Mouse (Mus musculus): ENCODE results near the gene Epha1.
A peak's percentile ranks its signal among the peaks of the same experiment; 100 is the strongest.

Epha1 gene

DNA sequence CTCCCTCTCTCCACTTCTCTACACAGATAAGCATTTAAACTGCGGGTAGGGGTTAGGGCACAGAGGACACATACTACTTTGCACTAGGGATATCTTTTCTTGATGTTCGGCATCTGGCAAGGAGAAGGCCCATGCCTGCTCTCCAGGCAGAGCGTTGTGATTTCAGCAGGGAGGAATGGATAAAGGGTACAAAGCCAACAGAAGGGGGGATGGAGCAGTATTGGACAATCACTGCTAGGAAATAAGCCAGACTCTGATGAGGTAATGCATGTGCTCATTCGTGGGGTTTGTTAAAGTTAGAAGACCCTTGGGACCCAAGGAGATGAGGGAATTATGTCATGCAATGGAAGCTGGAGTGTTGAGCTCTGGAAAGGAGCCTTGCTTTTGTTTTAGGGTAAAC lies 1.6 kb upstream of the Epha1 start:
- DNase-seq (ENCODE audit: inconsistent age in 2 of 2, low spot score in 1 of 2), result no peak

DNA sequence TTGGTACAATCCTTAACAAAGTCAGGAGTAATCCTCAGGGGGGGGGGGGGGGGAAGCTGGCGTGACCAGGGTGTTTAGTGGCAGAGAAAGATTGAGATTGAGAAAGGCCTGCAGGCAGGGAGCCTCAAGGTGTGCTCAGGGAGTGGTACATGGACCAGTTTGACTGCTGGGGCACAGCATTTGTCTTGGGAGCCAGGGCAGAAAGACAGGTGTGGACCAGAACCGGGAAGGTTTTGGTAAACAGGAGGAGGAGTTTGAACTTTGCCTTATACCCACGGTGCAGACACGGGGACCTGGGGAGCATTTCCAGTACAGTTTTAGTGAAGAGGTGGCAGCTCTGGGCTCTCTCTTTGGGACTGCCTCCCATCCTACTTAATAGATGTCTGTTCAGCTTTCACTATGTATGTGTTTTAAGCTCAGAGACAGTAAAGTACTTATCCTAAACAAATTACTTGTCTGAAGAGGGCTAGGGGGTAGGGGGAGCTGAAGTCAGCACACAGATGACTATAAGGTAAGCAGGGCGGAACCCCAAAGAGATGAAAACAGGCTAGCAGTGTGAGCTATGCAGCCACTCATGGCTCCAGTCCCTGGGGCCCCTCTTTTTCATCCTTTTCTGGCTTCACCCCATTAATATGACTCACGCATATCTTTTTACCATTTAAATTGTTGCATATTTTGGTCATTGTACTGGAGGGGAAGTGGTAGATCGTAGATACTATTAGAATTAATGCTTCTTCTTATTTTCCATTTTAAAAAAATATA lies 782 bp upstream of the Epha1 start:
- no peak for DNase-seq (ENCODE audit: inconsistent age in 2 of 2, low spot score in 1 of 2)

DNA sequence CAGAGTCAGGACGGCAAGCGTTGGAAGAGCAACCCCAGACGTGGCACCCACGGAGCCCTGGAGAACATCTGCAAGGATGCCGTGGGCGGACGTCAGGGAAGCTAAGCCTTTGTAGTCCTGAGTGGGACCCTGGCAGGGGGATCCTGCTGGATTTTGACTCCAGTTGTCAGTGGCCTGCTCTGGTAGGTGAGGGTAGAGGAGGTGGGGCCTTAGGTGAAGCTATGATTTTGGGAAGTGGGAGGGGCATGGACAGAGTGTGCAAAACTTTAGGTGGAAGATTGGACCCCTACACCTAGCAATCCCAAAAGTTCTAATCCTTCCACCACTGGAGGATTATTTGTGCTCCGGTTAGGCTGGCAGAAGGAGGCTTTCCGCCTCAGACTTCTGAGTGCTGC lies 650 bp downstream of the Epha1 start:
- DNase-seq (ENCODE audit: inconsistent age in 2 of 2, low spot score in 1 of 2), result no peak

DNA sequence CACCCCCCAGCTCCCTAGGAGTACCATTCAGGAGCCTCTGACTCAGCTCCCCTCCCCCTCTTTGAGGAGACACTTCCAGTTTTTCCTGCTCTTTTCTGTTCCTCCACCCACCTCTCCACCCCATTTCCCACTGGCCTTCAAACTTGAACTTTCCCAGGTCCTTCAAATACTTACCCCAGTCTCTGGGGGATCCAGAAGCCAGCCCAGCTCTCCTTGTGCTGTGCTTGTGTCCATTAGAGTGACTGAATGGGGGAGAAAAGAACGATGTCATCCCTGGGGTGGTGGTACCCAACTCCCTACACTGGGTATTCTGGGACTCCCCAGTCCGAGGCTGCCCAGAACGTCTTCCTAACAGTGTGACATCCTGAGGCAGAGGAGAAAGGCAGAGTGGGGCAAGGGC lies 1.1 kb downstream of the Epha1 start:
- no peak for DNase-seq (ENCODE audit: inconsistent age in 2 of 2, low spot score in 1 of 2)

DNA sequence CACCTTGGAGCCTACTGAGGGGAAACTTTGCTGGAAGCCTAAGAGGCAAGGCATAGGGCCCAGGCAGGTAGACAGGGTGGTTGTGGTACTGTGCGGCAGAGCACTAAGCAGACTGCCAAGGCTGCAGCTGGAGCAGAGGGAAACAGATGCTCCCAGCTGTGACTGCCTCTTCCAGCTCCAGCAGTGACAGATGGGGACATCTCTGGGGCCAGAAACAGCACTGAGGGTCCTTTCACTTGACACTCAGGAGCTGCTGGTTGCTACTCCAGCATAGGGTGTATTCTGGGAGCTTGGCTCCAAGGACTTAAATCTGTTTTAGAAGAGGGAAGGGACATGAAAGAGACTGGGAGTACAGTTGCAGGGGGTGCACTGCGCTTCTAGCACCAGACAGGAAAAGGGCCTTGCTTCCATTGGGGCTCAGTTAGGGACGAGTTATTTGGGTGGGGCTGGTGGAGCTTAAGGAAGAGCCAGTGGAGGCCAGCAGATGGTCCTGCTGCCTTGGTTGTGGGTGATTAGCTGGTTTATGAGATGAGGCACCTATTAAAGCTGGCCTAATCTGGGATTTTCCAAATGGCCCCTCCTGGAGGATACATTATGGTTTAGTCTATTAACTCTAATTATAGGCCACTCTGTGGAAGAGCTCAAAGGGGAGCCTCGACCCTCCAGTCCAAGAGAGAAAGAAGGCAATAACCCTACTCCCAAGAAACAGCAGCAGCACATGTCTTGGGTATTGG lies 2.3 kb downstream of the Epha1 start:
- DNase-seq (ENCODE audit: inconsistent age in 2 of 2, low spot score in 1 of 2), result no peak

DNA sequence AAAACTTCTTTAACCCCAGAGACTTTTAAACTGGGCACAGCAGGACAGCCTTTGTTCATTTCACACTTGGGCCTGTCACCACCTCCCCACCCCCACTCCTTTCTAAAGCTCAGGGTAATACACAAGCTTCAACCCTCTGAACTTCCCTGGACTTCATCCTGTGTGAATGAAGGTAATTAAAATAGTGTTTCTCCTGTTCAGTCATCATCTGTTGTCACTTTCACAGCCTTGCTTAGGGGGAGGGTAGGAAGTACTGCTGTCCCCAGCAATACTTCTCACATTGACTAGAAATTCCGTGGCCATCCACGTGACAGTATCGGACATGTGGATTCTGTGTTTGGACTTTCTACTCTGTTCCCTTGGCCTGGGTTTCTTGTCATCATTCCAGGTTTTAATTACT lies 3.2 kb downstream of the Epha1 start:
- no peak for DNase-seq (ENCODE audit: inconsistent age in 2 of 2, low spot score in 1 of 2)

DNA sequence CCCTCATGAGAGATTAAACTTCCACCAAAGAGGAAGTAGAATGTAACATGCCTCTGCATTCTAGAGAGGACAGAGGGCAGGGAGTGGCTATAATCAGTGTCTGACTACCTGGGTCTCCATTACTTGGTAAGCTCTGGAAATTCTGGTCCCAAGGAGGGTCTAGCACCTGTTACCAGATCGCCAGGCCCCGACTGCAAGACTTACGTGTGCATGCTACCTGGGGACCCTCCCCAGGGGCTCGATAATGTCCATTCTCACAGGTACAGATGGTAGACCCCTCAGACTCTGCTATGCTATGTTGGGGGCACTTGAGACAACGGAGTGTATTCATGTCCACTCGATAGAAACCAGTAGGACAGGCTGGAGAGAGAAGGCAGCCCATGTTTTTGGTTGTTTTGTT lies 7.9 kb downstream of the Epha1 start:
- DNase-seq (ENCODE audit: inconsistent age in 2 of 2, low spot score in 1 of 2), result no peak

DNA sequence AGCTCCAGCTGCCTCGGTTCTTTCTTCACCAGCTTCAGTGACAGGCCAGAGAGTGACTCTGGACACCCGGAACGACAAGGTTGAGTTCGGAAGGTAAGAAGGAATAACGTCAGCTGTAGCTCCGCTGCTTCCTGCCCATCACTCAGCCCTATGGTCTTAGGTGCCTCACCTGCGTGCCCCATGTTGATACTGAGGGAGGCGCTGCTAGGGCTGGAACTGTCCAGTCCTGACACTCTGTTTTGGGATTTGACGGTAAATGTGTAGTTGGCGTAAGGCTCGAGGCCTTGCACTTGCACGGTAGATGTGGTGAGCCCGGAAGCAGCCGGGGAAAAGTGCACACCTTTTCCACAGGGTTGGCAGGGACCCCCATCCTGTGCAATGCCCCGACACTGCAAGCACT lies 8.5 kb downstream of the Epha1 start:
- no peak for DNase-seq (ENCODE audit: inconsistent age in 2 of 2, low spot score in 1 of 2)

DNA sequence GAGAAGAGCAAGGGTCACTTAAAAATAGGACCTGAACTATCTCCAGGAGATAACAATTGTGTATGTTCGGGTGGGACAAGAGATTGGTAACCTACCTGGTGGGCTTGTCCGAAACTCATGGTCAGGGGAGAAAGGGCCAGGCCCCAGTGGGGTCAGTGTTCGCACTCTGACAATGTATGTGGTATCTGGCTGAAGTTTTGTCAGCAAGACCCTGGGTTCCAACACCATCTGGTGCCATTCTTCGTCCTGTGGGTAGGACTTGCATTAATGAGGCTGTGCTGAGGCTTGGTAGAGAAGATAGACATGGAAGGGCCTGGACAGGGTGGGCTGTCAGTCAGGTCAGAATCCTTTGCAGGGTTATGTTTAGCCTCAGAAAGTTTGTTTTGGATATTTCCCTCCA lies 9.0 kb downstream of the Epha1 start:
- DNase-seq (ENCODE audit: inconsistent age in 2 of 2, low spot score in 1 of 2), result no peak

DNA sequence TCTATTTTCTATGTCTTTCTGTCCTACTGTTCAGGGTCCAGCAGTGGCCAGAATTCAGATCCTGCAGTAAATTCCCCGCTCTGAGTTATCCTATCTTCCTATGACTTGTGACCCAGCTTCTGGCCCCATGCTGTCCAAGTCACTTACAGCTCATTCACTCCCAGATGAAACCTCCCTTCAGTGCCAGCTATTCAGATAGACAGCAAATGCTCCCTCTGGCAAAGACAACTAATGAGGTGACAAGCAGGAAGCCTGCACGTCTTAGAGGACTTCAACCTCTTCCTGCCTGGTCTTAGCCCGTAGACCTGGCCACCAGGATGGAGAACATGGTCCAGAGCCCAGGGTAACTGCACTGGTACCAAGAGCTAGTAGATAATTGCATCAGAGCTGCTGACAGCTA lies 10.1 kb downstream of the Epha1 start:
- peak in 1 of 2 experiments; percentile 32 for DNase-seq (ENCODE audit: inconsistent age in 2 of 2, low spot score in 1 of 2)

DNA sequence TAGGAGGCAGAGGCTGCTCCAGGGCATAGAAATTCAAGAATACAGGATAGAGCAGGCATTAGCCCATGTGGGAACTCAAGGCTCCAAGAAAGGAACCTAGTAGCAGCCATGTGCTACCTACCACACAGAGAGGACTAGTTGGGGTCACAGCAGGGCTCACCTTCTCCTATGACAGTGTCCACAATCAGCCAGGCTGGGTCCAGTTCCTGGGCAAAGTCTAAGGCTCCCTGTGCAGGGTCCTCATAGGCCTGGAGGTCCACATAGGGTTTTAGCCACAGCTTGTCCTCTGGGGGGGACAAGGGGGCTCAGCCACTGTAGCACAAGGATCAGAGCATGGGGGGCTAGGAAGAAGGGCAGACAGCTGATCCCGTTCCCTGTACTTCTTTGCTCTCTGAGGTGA lies 10.6 kb downstream of the Epha1 start:
- DNase-seq (ENCODE audit: inconsistent age in 2 of 2, low spot score in 1 of 2), result no peak

DNA sequence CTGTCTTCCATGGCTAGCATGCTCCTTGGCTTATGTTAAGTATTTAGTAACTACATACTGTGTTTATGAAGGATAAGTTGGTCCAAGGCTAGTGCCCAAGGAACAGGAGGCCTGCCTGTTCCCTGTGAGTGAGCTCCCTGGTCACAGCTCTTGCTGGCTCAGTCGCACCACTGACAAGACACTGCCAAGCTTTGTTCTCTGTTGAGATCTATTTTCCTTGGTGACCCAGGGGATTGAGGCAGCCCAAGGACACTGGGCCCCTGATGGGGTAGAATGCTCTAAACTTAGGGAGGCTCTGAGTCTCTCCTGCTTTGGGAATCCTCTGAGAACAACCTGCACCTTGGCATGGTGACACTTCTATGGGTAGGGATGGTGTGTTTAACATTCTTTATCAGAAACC lies 11.0 kb downstream of the Epha1 start:
- peak; percentile 47 to 65 for DNase-seq (ENCODE audit: inconsistent age in 2 of 2, low spot score in 1 of 2)

DNA sequence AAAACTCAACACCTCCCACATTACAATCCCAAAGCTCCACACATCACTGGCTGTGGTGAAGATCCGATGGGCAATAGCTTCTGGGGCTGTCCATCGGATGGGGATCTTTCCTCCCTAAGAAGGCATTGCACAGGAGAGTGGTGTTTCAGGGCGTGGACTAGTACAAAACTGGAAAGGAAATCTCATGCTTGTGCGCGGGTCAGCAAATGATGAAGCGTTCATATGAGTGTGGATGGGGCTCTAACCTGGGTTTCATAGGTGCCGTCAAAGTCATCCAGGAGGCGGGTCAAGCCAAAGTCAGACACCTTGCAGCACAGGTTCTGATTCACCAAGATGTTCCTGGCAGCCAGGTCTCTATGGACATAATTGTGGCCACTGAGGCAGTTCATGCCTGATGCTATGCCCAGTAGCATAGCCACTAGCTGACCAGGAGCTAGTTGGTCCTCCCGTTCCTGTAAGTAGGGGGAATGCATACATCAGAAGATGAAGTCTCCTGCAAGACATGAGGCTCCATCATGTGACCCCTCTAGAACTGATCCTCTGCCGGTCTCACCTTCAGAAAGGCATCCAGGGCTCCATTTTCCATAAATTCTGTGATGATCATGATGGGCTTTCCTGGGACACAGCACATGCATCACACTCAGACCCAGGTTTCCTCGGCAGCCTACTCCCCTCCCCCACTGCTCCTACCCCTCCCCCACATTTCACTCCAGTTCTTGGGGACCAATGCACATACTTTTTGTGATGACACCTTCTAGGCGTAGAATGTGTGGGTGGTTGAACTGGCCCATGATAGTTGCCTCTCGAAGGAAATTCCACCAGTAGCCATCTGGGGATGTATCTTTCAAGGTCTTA lies 11.8 kb downstream of the Epha1 start:
- DNase-seq (ENCODE audit: inconsistent age in 2 of 2, low spot score in 1 of 2), result peak in 1 of 2 experiments; percentile 34

DNA sequence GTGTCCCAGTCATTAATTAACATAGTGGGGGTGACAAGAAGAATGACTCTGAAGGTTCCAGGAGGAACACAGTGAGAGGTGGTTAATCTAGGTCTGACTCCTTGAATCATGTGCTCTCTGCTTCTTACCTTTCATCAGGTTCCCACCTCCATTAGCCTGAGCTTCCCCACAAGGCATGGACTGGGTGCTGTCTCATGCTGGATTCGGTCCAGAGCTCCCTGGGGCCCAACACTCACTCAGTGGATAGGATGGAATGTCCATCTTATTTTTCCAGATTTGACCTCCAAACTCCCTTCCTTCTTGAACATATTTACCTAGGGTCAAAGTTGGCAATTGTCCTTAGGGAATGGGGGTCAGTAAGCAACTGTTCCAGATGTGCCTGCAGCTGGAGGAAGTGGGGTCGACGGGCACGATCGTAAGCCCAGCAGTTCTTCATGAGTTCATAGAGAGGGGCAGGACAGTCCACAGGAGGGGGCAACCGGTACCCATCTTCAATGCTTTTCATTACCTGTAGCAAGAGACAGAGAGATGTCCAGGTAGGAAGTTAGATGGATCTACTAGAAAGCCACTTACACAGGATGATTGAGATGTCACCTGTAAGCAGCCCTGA lies 12.7 kb downstream of the Epha1 start:
- no peak for DNase-seq (ENCODE audit: inconsistent age in 2 of 2, low spot score in 1 of 2)

DNA sequence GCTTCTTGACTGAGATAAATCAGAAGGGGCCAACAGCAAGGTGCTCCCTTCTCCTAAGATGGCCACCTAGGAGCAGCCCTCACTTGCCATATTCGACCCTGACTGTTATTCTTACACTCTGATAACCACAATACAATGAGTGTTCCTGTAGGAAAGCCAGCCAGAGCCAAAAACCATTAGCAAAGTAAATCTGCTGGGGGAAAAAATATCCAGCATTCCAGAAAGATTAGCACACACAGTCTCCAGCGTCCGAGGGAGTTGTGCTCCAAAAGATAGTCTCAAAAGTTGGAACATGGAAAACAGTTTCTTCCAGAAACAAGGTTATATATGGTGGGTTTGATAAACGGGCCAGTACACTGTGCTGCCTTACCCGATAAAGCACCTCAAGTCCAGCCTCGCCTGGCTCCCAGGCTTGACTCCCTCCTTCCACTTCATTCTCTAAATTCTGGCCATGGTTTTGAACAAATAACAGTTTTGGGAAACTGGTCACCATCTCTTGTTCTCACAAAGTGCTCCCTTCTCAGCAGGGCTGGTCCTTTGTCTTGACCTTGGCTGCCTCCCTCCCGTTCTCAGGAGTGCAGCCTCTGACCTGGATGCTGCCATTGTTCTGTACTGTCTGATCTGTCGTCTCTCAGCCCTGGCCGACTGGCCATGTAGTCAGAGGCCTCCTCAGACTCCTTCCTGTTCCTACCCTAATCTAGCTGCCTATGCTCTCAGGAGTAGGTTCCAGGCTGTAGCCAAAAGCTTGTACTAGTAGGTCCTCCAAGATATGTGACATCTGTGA lies 13.5 kb downstream of the Epha1 start:
- DNase-seq (ENCODE audit: inconsistent age in 2 of 2, low spot score in 1 of 2), result no peak

DNA sequence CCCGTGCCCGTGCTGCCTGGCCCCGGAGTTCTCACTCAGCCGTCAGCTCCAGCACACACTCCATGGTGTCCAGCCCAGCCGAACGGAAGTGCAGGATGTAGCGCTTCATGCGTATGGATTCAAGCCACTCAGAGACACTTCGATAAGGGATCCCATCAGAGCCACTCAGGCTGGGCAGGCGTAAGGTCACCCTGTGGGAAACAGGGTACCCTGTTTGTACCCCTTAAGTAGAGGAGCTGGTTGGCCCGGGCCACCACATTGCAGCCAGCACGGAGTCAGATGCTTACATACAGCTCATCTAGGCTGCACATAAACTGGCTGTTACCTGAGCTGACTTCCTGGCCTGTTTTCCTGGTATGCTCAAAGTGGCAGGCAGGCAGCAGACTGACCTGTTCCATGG lies 14.2 kb downstream of the Epha1 start:
- DNase-seq (ENCODE audit: inconsistent age in 2 of 2, low spot score in 1 of 2), result peak in 1 of 2 experiments; percentile 6

DNA sequence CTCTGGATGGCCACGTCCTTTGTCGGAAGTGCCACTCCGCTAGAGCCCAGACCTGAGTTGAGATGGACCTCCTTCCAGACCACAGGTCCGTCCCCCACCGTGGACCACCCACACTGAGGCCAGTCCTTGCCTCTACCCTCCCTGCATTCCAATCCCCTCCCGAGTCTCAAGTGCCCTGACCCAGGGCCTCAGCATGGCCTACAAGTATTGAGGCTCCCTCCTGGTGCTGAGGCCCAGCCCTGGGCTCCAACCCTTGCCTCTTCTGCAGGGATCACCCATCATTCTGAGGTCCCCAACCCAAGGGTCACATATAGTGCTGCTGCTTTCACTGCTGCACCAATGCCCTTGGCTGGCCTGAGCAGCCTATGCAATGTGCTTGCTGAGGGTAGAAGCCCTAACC lies 15.2 kb downstream of the Epha1 start:
- peak in 1 of 2 experiments; percentile 18 for DNase-seq (ENCODE audit: inconsistent age in 2 of 2, low spot score in 1 of 2)

DNA sequence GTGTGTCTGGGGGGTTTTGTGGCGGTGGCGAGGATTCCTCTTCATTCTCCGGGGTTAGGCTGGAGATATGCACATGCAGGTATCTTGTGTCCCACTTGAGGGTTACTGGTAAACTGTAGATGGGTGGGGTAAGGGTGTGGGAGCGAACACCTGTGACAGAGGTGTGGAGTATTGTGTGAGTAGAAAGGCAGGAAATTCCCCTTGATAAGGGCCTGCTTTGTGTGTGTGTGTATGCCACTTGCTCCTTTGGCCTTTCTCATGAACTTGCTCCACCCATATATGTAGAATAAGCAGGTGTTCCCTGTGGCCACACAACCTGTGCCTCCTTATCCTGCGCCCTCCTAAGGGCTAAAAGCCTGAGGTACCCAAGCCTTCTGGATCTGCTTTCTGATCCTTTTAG lies 16.2 kb downstream of the Epha1 start:
- no peak for DNase-seq (ENCODE audit: inconsistent age in 2 of 2, low spot score in 1 of 2)

DNA sequence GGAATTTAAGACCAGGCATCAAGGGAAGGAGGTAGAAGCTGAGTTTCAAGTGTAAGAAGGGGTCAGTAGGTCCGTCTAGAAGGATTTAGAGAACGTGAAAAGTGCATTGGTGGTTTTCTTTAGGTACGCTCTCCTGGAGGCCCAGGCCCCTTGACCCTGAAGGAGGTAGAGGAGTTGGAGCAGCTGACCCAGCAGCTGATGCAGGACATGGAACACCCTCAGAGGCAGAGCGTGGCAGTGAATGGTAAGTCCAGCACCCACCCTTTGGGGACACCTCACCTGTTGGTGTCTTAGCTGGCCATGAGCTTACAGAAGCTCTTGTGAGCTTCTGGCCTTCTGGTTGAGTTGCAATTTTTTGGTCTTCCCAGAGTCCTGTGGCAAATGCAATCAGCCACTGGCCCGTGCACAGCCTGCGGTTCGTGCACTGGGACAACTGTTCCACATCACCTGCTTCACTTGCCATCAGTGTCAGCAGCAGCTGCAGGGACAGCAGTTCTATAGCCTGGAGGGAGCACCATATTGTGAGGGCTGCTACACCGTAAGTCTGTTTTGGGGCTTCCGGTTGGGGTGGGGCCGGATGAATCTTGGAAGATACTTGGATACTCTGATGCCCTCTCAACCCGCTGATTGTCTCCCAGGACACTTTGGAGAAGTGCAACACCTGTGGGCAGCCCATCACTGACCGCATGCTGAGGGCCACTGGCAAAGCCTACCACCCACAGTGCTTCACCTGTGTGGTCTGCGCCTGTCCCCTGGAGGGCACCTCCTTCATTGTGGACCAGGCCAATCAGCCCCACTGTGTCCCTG lies 17.1 kb downstream of the Epha1 start:
- no peak for DNase-seq (ENCODE audit: inconsistent age in 2 of 2, low spot score in 1 of 2)

DNA sequence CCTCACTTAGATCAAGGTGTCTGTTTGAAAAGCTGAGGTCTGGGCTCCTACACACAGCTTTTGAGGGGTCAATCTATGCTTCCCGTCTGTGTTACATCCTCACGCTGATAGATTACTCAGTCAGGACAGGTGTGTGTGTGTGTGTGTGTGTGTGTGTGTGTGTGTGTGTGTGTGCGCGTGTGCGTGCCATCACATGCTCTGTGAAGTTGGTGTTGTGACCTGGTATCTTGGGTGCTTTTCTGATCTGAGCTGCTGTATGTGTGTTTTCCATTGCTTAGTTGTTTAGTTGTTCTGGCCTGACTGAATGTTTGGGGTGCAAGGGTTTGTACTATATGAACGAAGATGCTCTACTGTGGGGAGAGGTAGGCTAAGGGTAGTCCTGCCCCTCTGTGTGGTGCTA lies 17.7 kb downstream of the Epha1 start:
- no peak for DNase-seq (ENCODE audit: inconsistent age in 2 of 2, low spot score in 1 of 2)

Measured in adrenal gland, adult (tissue).